Mouse (Mus musculus) monocyte, adult 59 days (primary cell): ENCODE data around the gene H2afj. TPM values are rescaled to one million over a fixed set of nuclear protein-coding genes. Genes with fewer than 3 reads are reported as not detected.

ENCODE experiments used
- total RNA-seq, 2 experiments: library from RNA; stranded (reverse); gene quantifications; one replicate each; pipeline ENCODE4 v1.2.4; 2023

H2afj gene
- 100 to 1,000 TPM; 116 to 131 TPM for total RNA-seq

DNA sequence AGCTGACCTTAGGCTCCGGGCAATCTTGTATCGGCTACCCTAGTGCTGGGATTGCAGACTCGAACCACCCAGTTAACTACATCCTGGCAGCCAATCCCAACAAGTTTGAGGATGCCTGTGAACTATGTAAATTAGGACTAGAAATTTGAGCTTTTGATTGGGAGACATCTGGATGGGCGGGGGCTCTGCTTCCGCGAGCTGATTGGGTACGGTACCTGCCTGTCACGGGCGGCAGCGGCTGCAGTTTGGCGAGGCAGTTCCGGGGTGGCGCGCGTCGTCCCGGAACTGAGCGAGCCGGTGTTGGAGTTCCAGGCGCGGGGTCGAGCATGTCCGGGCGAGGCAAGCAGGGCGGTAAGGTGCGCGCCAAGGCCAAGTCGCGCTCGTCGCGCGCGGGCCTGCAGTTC is at the start of gene H2afj:
Gene H2afj (plus strand): TSS at position 231 of the 404 bp plus-strand sequence.

DNA sequence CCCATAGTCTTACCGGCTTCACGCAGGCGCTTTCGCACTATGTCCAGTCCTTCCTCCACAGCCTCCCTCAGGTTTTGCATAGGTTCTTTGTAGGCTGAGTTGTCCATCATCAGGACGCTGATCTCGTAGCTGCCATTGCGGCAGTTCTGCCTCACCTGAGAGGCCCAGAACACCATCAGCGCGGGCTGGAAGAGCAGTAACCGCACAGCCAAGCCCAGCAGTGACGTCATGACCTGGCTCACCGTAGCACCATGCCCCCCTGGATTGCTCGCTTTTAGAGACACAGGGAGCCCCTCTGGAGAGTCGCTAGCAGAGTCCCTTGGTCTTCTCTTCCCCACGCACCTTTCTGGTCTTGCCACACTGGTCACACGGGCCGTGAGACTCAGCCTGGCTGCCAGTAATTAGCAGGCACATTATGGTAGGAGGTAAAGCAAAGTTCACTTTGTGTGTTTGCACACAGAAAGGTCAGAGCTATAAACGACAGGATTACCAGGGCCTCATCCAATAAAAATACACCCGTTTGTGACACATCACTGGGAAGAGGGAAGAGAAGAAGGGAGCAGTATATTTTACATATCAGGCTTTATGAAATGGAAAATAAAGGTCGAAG is 26.6 kb upstream of the H2afj start, which contains the start of gene Gucy2c:
Gene Gucy2c (minus strand): TSS at position 389 of the 610 bp plus-strand sequence.

DNA sequence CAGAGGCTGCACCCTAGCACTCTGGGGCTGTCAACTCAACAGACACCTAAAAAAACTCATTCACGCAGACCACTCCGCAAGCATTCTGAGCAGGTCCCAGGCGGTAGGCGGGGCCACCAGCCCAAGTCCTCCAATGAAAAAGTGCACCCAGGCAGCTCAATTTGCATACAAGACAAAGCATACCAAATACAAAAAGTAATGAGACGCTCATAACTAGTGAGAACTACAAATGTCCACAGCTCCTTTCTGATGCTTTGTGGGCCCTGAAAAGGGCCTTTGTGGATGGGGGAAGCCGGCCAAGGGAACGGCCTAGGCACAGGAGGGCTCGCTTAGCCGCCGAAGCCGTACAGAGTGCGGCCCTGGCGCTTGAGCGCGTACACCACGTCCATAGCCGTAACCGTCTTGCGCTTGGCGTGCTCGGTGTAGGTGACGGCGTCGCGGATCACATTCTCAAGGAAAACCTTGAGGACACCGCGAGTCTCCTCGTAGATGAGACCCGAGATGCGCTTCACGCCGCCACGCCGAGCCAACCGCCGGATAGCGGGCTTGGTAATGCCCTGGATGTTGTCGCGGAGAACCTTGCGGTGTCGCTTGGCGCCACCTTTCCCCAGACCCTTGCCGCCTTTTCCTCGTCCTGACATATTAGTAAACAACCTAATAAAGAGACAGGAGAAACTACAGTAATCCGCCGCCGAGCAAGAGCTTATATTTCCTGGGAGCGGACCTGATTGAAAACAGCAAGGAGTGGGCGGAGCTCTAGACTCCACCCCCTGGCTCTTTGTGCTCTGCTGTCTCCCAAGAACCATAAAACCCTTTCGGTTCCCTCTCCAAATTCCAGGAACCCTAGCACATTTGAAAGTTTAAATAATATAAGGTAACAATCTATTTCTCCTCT is 4.1 kb upstream of the H2afj start, which contains the start of gene Hist4h4:
Gene Hist4h4 (minus strand): TSS at position 677 of the 895 bp plus-strand sequence.

DNA sequence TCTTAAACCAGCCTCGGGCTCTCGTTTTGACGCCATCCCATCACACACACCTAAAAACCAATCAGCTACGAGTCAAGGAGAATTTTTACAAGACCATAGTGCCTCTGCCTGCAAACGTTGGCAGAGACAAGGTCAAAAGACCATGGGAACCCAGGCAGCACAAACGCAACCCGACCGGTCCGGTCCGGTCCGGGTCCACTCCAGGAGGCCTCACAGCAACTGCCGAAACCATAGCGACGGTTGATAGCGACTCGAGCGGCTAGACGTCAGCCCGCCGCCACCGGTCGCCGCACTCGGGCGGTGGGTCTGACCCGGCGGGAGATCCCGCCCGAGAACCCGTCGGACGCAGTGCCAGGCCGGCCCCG is 19.5 kb downstream of the H2afj start, which contains the start of gene BC049715:
Gene BC049715 (plus strand): TSS at position 111 of the 365 bp plus-strand sequence.

DNA sequence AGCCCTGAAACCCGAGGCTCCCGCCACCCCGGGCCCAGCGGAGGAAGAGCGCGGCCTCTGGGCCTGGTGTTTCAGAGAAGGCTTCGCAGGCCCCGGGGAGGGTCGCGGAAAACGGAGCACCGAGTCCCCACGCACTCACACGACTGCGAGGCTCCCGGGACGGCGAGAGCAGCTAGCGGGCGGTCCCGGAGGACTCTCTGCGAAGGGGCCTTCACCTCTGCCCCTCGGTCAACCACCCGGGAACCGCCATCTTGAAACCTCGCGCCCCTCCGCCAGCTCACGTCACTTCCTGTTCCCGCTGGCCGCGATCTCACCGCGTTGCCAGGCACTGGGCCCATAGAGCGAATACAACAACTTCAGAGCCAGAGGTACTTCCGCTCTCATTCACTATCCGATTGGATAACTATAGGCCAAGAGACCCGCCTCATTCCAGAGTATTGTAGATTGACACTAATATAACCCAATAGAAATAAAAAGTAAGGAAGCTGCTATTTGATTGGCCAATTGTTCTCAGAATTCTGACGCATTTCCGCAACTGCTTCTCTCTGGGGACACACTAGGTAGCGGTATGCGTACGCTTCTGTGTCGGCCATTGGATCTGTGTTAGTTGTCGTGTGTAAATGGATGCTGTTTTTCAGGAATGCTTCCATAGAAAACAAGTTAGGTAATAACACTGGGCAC is 20.0 kb downstream of the H2afj start, which contains the start of gene Wbp11:
Gene Wbp11 (minus strand): TSS at position 353 of the 681 bp plus-strand sequence.

DNA sequence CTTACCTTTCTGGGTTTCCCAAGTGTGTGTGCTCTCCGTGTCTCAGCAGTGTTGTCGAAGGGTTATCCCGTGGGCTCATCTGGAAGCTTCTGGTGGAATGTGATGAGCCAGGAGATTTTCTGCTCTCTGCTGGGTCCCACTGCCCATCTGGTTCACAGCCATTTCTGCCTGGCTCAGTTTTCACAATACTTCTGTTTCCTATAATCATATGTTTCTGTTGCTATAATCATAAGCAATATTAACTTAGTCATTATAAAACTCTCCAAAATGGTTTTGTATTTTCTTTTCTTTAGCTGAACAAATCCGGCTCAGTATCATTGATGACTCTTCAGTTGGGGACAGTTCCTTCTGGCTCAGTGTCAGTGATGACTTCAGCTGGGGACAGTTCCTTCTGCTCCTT is 27.3 kb downstream of the H2afj start, which contains the start of gene Smco3:
Gene Smco3 (minus strand): TSS at position 101 of the 400 bp plus-strand sequence.

DNA sequence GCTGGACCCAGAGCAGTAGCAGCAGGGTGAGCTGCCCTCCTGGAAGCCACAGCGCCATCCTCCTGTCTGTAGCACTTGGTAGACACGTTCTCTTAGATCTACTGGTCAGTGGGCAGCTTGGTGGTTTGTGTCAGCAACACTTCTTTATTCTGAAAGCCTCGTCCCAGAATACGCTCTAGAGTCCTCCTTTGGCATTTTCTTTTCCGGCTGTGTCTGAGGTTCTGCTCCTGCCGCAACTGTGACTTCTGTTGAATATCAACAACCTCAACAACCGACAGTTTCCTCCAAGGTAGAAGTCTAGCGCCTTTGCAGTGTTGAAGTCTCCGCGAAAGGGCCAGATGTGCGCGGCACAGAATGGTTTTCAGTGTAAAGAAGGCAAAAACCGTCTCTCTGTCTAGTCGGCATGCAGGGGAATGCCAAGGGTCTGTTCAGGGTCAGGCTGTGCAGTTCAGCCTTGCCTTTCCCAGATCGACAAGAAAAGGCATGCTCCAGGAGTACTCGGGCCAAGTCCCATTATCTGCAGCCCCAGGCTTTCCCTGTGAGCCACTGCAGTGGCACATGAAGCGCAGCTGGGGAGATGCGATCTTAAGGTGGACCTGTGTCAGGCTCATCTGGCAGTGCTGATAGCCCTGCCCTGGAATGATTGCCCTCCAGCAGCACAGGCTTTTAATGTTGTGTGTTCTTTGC is 49.3 kb downstream of the H2afj start, which contains the start of gene Art4:
Gene Art4 (minus strand): TSS at position 548 of the 687 bp plus-strand sequence.

Other genes with a start within 250 kb of the H2afj start
- gene Plbd1, start 146.3 kb upstream of the H2afj start, total RNA-seq = 100 to 1,000 TPM; 749 to 750 TPM
- under 1 TPM; 0.39 to 0.68 TPM for gene Gucy2c, start 26.5 kb upstream of the H2afj start, total RNA-seq
- gene Hist4h4, start 3.8 kb upstream of the H2afj start, total RNA-seq = 10 to 100 TPM; 20.0 to 22.3 TPM
- gene BC049715, start 19.4 kb downstream of the H2afj start, total RNA-seq = 1 to 10 TPM; 2.3 to 3.4 TPM
- gene Wbp11, start 20.0 kb downstream of the H2afj start, total RNA-seq = 100 to 1,000 TPM; 112 to 125 TPM
- not detected for gene Smco3, start 27.2 kb downstream of the H2afj start, total RNA-seq
- gene Art4, start 49.5 kb downstream of the H2afj start, total RNA-seq = not detected
- gene Mgp, start 67.6 kb downstream of the H2afj start, total RNA-seq = not detected
- gene Erp27, start 113.9 kb downstream of the H2afj start, total RNA-seq = 1 to 10 TPM; 2.4 to 2.9 TPM
- gene Pde6h, start 115.6 kb downstream of the H2afj start, total RNA-seq = not detected
- 100 to 1,000 TPM; 669 to 800 TPM for gene Arhgdib, start 133.7 kb downstream of the H2afj start, total RNA-seq